Mouse (Mus musculus): ENCODE measurements around the gene Zfp961.

DNA sequence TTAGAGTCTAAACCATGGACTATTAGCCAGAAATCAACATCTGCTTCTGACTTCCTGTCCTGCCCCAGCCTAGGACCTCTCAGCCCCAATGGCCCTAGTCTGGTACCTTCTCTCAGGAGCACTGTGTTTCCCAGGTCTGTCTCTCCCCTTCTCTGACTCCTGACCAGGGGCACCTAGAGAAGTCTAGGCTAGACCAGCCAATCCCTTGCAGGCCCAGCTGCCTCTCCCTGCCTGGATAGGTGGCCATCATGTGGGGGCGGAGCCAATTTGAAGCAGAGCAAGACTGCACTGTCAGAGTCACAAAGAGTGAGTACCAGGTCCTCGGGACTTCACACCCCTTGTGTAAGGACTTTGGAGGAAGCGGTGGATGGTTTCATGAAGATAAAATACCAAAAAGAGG, 58.6 kb downstream of the Zfp961 start, which contains the start of gene Cyp4f18:
- TF ChIP-seq CTCF (IDR thresholded peaks at IDR 0.05; ENCODE audit: borderline replicate concordance, control insufficient read depth, extremely low read depth, insufficient read depth, low read length, poor library complexity) (no peak), POLR2A (IDR thresholded peaks at IDR 0.05; ENCODE audit: control insufficient read depth, extremely low read depth, insufficient read depth, low read length, poor library complexity) (no peak)

All from thymus, adult 2 months (tissue).